Mouse (Mus musculus): ENCODE measurements at regions not wholly inside any gene's neighbourhood (a gene's known extent, or its start where the extent isn't known, plus 50 kb on each side); places are given as distances from the start of the nearest gene placed in this dataset.
"Not testable (repeated sequence)": the region's sequence is repeated elsewhere in the genome, so short reads cannot be mapped to it uniquely, and the experiment has no call there.

DNA sequence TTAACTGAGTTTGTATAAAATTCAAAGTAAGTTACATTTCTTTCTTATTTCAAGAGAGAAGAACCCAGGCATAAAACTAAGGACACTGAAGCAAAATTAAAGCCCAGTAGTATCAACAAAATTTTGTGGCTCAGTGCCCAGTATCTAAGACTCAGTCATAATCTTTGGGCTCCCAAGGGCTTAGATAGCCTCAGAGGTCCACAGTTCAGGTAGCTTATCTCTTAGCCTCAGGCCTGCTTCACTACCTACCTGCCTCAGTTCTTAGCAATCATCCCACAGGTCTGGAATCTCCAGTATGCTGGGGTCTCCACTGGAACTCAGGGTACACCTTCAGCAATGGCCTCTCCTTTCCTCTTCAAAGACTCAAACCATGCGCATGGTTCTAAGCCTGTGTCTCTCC, 531.4 kb upstream of the Olfr1507 start:
- DNase-seq (ENCODE audit: low spot score), result not testable (repeated sequence)

DNA sequence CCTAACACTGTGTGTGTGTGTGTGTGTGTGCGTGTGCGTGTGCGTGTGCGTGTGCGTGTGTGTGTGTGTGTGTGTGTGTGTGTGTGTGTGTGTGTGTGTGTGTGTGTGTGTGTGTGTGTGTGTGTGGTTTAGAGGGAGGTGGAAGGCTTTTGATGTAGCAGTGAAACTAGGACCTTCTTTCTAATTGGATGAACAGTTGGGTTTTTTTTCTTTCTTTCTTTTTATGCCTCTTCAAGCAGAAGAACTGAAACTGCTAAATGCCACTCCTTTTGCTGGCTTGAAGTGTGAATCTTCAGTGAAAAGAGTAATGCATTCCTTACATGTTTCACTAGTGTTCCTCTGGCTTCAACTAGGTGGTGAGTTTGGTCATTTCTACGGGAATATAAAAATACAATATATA, 524.6 kb upstream of the Olfr1507 start:
- not testable (repeated sequence) for DNase-seq (ENCODE audit: low spot score)

DNA sequence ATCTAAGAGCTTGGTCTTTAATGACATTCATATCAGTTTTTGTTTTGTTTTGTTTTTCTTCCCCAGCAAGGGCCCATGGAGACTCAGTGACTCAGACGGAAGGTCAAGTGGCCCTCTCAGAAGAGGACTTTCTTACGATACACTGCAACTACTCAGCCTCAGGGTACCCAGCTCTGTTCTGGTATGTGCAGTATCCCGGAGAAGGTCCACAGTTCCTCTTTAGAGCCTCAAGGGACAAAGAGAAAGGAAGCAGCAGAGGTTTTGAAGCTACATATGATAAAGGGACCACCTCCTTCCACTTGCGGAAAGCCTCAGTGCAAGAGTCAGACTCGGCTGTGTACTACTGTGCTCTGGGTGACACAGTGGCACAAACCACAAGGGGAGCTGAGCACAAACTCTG, 512.2 kb upstream of the Olfr1507 start:
- not testable (repeated sequence) for DNase-seq (ENCODE audit: low spot score)

DNA sequence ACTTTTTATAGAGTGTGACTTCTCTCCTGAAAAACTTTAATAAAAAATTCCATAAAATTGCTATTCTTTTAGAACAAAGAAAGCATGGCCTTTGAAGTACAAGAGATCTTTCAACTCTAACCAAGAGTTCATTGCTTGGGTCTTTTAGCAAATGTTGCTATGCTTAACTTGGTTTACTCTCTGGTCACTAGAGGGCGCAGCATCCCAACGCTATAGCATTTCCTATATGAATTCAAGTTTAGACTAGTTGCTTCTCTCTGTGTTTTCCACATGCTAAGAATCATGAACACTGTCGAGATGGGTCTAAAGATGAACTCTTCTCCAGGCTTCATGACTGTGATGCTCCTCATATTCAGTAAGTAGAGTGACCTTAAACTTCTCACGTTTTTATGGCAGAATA, 511.8 kb upstream of the Olfr1507 start:
- DNase-seq (ENCODE audit: low spot score), result not testable (repeated sequence)

DNA sequence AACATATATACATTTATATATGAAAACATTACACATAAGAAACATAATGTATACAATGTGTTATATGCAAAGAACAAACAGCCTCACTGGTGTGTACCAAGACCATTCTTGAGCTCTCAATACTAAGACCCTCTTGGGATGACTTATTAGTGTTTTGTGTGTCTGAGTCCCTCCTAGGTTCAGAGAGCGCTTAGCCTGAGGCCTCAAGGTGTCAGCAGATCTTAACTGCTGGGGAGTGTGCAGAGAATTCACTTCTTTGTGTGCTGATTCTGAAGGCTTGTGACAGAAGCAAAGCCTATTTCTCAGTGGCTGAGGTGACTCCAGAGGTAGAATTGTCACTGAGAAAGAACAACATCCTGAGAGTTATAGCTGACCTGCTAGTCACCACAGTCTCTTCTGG, 505.7 kb upstream of the Olfr1507 start:
- not testable (repeated sequence) for DNase-seq (ENCODE audit: low spot score)

DNA sequence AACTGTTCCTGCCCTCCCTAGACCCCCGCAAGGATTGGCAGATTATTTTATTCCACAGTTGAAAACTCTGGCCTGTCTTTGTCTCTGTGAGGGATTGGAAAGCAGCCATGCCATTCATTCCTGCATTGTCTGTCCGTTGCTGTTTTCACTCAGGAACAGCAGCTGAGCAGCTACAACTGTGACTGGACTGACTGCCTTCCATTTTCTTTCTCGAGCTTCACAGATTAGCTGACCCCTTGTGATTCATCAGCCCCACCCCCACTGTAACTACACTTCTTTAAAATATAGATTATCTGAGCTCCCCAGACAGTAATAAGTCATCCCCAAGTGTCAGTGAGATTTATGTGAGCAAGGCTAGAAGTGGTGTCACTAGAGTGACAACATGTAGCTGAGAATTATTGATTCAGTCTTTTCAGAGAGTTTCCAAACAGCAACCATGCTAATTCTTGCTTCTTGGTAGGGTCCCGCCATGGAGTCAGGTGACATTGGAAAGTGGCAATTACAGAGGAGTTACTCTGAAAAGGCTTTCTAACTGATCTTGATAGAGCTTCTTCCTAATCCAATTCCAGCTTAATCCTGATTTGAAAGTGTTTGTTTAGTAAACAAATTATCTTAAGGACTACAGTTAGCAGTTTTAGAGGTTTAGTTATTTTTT, 496.7 kb upstream of the Olfr1507 start:
- DNase-seq (ENCODE audit: low spot score), result not testable (repeated sequence)

DNA sequence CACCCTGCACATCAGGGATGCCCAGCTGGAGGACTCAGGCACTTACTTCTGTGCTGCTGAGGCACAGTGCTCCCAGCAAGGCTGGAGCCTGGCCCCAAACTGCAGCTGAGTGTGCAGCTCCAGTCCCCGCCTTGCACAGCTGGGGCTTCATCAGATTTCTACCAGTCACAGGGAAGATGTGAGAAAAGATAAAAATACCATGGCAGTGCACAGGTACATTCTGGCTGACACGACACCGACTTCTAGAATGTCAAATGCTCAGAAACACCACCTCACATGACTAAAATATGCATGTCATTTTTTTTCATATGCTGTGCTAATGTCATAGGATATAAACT, 495.7 kb upstream of the Olfr1507 start:
- DNase-seq (ENCODE audit: low spot score), result not testable (repeated sequence)

DNA sequence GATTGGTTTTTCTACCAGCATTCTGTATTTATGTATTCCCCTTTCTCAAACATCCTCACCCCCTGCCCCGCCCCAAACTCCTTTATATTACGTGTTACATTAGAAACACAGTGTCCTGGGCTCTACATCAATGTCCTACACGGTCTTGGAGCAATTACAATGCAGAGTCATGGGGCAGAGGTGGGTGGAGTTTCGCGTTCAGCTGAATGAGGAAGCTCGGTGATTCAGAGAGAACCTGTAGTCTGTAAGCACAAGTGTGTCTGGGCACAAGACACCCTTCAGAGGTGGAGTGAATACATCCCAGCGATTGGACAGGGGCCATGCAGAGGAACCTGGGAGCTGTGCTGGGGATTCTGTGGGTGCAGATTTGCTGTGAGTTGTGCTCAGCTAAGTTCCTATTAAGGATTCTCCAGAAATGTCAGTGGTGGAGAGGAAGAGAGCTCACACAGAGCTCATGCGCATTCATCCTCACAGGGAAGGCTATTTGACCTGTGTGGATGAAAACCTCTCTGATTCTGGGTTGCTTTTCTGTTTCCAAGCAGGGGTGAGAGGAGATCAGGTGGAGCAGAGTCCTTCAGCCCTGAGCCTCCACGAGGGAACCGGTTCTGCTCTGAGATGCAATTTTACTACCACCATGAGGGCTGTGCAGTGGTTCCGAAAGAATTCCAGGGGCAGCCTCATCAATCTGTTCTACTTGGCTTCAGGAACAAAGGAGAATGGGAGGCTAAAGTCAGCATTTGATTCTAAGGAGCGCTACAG, 495.2 kb upstream of the Olfr1507 start:
- not testable (repeated sequence) for DNase-seq (ENCODE audit: low spot score)

DNA sequence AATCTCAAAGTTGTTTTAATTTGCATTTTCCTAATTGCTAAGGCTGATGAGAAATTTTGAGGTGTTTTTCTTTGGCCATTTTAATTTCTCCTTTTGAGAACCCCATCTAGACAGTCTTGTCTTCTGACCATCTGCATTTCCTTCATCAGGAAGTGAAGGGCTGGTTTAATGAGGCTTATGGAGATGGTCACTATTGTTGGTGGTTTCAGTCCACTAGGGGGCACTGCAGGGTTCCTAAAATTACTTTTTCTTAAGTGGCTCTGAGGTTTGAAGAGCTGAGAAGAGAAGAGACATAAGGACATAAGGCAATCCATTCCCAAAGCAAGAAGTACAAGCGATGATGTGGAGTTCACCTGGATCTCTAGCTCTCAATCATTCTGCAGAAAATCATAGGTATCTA, 494.4 kb upstream of the Olfr1507 start:
- not testable (repeated sequence) for DNase-seq (ENCODE audit: low spot score)

DNA sequence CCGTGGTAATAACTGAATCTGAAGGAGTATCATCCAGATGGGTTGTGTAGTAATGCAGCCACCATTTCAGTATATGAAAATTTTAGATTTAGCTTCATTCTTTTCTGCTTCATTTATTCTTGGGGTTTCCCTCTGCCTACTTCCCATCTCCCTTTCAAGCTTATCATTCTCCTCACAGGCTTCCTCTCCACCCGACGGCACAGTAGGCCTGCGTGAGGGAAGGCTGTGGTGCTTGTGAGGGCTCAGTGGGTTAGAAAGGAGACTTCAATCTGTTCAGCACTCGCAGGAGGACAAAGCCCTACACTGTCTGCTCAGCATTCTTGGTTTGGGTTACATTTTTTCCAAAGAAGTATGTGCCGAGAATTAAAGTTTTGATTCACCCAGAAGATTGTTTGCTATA, 493.0 kb upstream of the Olfr1507 start:
- not testable (repeated sequence) for DNase-seq (ENCODE audit: low spot score)

DNA sequence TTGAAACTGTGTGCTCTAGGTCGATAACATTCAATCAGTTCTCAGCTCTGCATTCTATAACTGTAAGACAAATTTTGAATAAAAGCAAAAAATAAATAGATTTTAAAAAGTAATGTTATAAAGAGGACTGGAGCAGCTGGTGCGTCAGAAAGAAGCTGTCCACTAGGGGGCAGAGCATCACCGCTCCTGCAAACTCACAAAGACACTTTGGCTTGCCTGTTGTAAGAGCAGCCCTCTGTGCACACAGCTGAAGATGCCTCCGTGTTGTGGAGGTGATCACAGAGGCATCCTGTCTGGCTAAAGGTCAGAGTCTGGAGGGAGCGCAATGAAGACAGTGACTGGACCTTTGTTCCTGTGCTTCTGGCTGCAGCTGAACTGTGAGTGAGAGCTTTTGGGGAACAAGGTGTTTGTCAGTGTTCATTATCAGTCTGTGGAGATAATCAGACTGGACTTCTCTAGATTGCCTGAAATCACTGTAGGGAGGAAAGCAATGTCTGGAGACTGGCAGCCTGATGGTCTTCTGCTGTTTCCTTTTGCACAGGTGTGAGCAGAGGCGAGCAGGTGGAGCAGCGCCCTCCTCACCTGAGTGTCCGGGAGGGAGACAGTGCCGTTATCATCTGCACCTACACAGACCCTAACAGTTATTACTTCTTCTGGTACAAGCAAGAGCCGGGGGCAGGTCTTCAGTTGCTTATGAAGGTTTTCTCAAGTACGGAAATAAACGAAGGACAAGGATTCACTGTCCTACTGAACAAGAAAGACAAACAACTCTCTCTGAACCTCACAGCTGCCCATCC, 476.9 kb upstream of the Olfr1507 start:
- DNase-seq (ENCODE audit: low spot score), result not testable (repeated sequence)

DNA sequence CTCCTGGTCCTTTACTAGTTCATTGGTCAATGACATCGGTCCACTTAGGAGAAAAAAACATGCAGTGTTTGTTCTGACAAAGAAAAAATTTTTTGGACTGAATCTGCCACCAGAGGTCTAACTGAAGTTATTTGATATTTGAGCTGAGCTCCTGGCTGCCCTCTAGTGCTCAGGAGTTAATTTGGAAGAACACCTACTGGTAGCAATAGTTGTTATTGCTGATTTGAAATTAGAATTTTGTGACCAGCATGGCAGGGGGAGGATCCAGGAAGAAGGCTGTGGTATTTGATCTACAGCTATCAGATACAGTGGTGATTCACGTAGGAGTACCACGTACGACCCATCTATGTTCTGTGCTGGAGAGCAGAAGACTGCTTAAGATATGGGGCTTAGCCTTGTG, 466.6 kb upstream of the Olfr1507 start:
- not testable (repeated sequence) for DNase-seq (ENCODE audit: low spot score)

DNA sequence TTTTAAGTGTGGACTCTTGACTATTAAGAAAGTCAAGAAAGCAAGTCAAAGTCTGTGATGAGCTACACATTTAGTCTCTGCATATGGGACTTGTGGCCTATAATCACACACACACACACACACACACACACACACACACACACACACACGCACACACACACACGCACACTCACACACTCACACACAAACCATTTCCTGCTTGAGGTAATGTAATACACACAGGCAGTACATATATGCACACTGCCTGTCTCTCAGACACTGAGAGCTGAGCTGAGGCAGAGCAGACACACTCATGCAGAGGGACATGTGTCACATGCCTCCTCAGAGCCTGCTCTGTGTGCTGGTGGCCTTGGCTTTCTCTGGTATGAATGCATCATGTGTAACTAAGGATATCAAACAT, 461.0 kb upstream of the Olfr1507 start:
- not testable (repeated sequence) for DNase-seq (ENCODE audit: low spot score)

DNA sequence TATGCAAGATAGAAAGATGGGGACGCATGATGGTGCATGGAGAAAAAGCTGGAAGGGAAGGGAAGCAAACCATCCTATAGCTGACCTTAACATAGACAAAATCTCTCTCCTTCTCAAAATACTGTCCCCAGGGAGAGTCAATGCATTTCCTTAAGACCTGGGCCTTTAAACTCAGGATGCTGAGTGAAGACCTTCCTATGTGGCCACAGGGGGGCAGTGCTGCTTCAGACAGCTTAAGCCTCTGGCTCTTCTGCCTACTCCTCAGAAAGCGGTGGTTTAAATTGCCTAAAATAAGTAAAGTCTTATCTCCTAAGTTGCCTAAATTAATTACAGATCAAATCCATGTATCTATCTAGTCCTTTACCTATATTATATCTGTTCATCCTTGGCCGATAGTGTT, 449.4 kb upstream of the Olfr1507 start:
- not testable (repeated sequence) for DNase-seq (ENCODE audit: low spot score)

DNA sequence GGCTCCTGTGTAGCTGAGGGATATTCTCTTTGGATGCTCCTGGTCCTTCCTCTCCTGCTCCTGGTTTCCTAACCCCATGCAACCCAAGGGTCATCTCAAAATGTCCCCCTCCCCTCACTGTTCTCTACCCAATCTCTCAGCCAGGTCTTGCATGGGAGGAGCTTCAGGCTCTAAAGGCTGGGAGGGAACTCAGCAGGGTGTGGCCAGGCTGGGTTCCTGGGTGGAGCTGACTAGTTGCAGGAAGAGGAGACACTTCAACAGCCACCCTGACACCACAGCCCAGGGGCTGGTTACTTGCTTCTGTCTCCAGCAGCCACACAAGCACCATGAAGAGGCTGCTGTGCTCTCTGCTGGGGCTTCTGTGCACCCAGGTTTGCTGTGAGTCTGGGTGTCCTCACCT, 446.9 kb upstream of the Olfr1507 start:
- not testable (repeated sequence) for DNase-seq (ENCODE audit: low spot score)

DNA sequence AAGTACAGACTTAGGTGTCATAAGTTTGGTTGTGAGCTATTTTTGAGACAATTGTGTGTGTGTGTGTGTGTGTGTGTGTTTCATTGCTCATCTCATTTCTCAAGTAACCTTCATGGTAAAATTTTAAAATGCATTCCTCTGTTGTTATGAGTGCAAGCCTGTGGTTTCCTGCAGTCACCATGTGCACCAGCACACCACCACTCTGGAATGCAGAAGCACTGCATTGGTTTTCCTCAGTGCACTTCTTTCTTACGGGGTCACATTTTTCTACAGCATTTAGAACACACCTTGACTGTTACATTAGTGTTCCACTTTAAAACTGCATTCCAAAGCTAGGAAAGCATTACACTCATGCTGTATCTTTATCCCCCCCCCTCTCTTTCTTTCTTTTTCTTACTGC, 446.2 kb upstream of the Olfr1507 start:
- DNase-seq (ENCODE audit: low spot score), result not testable (repeated sequence)

DNA sequence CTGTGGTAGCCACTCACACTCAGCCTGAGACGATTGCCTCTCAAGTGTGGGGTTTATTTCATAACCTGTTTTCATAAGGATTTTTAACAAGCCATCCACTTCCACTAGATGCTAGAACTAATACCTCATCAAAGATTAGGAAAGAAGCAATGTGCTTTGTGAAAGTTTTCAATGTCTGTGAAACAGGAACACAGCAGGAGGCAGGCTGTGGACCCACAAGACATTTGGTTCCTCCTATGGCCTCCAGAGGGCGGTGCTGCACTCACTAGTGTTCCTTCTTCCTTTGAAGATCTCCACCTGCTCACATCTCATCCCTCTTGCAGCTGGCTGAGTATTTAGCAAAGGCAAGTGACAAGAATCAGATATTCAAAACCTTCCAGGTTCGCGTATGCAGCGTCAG, 424.6 kb upstream of the Olfr1507 start:
- DNase-seq (ENCODE audit: low spot score), result not testable (repeated sequence)

DNA sequence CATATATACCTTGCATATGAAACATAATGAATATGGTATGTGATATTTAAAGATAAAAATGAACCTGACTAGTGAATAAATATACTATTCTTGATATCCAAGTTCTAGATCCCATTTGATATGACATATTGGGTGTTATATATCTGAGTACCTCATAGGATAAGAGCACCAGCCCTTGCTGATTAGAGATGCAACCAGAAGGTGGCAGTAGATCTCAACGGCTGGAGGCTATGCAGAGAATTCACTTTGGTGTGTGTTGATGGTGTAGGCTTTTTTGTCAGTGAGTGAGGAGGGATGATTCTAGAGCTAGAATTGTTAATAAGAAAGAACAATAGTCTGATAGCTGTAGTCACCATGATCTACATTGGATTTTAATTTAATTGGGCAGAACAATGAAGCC, 418.3 kb upstream of the Olfr1507 start:
- DNase-seq (ENCODE audit: low spot score), result not testable (repeated sequence)

DNA sequence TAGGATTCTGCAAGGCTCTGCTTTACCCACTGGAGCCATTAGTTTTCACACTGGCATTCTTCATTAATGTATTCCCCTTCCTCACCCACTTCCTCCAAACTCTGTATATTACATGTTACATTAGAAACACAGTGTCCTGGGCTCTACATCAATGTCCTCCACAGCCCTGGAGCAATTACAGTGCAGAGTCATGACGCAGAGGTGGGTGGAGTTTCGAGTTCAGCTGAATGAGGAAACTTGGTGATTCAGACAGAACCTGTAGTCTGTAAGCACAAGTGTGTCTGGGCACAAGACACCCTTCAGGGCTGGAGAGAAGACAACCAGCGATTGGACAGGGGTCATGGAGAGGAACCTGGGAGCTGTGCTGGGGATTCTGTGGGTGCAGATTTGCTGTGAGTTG, 404.1 kb upstream of the Olfr1507 start:
- not testable (repeated sequence) for DNase-seq (ENCODE audit: low spot score)

DNA sequence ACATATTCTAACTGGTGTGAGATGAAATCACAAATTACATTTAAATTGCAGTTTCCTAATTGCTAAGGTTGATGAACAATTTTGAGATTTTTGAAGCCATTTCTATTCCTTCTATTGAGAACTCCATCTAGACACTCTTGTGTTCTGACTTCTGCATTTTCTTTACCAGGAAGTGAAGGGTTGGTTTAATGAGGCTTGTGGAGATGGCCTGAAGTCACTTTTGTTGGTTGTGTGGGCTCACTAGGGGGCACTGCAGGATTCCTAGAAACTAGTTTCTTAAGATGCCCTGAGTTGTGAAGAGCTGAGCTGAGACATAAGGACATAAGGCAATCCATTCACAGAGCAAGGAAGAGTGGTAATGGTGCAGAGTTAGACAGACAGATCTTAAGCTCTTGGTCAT, 402.8 kb upstream of the Olfr1507 start:
- DNase-seq (ENCODE audit: low spot score), result not testable (repeated sequence)

DNA sequence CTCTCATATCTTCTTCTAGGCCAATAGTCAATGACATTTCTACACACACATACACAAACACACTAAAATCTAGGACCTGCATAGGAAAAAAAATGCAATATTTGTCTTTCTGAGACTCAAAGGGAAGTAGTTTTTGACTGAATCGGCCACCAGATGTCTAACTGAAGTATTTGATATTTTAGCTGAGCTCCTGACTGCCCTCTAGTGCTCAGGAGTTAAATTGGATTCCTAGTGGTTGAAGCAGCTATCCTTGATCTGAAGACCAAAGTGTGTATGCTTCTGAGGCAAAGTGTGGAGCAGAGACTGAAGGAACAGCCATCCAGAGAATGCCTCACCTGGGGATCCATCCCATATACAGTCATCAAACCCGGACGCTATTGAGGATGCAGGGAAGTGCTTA, 384.4 kb upstream of the Olfr1507 start:
- DNase-seq (ENCODE audit: low spot score), result not testable (repeated sequence)

DNA sequence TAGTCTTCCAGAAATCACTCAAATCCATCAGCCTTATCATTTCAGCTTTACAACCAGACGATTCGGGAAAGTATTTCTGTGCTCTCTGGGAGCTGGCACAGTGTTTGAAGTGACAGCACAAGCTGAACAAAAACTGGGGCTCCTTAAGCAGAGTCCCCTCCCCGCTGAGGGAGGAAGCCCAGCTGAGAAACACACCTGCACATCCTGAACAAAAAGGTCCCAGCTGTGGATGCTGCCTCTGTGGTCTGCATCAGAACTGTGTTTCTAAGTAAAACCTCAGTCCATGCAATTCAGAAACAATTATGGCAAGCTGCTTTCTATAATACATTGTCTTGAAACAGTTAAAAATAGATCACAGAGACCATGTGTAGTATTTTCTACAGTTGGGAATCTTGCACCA, 368.3 kb upstream of the Olfr1507 start:
- not testable (repeated sequence) for DNase-seq (ENCODE audit: low spot score)

DNA sequence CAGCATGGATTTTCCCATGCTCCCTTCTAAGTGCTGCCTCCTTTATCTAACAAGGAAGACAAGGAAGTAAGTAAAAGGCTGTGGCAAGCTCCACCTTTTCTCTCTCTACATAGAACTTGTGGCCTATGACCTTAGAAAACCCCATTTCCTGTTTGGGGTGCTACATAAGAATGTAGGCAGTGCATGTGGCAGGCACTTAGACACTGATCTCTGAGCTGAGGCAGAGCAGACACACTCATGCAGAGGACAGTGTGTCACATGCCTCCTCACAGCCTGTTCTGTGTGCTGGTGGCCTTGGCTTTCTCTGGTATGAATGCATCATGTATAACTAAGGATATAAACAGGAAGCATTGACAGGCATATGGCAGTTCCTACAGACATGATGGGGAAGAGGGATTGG, 367.6 kb upstream of the Olfr1507 start:
- not testable (repeated sequence) for DNase-seq (ENCODE audit: low spot score)

All from urinary bladder, postnatal 14 days (tissue).